Mouse (Mus musculus) lung, adult 2 months (tissue): ENCODE results near the gene Pcx.

ENCODE experiments used
- CTCF ChIP-seq: fragments of 200-500 bp; IDR thresholded peaks from 2 replicates; pipeline ENCODE4 v1.5.1; 2011; ENCODE audit warnings: mild to moderate bottlenecking, low read length, control low read depth; ENCODE audit not compliant: insufficient read depth
- POLR2A ChIP-seq: fragments of 200-500 bp; IDR thresholded peaks from 2 replicates; pipeline ENCODE4 v1.6.1; 2011; ENCODE audit warnings: low read depth, mild to moderate bottlenecking, control low read depth, low read length, borderline replicate concordance; ENCODE audit errors: extremely low read depth

DNA sequence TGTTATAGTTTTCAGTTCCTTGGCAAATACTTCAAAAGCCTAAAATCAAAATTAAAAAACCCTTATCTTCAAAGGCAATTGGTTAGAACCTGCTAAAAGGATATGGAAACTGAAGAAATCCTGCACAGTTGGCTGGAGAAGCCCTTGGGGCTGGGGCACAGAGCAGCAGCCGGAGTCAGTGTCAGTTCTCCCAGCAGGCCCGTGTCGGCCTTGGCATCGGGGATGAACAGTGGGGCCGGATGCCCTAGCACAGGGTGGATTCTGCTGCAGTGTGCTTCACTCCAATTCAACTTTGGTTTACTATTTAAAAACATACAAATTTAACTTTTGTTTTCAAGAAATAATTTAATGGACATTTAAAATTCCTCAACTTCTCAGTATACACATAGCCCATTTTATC is 147.9 kb downstream of the Pcx start:
- no peak for TF ChIP-seq CTCF
- TF ChIP-seq POLR2A, result no peak
